Mouse (Mus musculus) kidney, adult 18-20 months (tissue): ENCODE measurements around the gene Mrgprf.

Experiments
- DNase-seq: peaks from one replicate; pipeline ENCODE4 v3.0.0; 2021

Gene Mrgprf

DNA sequence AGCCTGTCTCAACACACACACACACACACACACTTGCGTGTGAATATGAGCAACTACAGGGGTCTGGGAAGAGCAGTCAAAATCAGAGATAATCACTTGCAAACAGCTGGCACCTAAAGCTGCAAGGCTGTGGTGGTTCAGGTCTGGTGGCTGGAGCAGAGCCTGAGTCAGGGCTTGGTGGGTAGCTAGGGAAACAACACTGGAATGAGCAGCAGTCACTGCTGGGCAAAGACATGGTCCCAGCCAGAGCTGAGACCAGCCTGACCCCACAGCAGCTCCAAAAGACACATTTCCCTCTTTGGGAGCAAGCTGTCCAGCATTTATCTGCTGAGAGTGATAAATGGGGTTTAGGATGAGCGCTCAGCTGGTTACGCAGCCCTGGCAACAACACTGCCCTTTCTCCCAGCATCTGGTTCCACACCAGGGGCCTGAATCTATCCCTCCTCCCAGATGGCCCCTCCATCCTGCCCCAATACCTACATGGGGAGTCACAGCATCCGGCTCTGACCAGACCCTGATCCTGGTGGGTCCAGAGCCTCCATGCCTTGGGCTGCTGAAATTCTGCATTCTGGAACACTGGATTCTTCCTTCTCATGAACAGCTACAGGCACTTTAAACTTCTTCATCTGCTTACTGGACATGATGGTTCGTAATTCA is 39.7 kb downstream of the Mrgprf start:
- no peak for DNase-seq
